Mouse (Mus musculus) midbrain, embryonic 10.5 days (tissue): ENCODE results near the gene 1110051M20Rik. TPM values are rescaled to one million over a fixed set of nuclear protein-coding genes. Genes with fewer than 3 reads are reported as not detected.
"Not testable (repeated sequence)": the region's sequence is repeated elsewhere in the genome, so short reads cannot be mapped to it uniquely, and the experiment has no call there.

Source experiments
- DNase-seq: peaks from one replicate; pipeline ENCODE4 v3.0.0-alpha.2; 2017; ENCODE audit warnings: low spot score
- H3K27ac ChIP-seq: fragments of 300-500 bp; sonication (generic); replicated peaks from 2 replicates; pipeline ENCODE4 v1.5.1; 2016; ENCODE audit warnings: mild to moderate bottlenecking
- H3K27me3 ChIP-seq: fragments of 300-500 bp; sonication (generic); 2 replicates; pipeline ENCODE4 v1.6.1; 2016; ENCODE audit warnings: low read depth, mild to moderate bottlenecking; ENCODE audit not compliant: poor library complexity, severe bottlenecking
- H3K36me3 ChIP-seq: fragments of 300-500 bp; sonication (generic); 2 replicates; pipeline ENCODE4 v1.6.1; 2016; ENCODE audit warnings: mild to moderate bottlenecking, moderate library complexity
- H3K4me1 ChIP-seq: fragments of 300-500 bp; sonication (generic); 2 replicates; pipeline ENCODE4 v1.6.1; 2016
- H3K4me3 ChIP-seq: fragments of 300-500 bp; sonication (generic); 2 replicates; pipeline ENCODE4 v1.5.1; 2016; ENCODE audit warnings: mild to moderate bottlenecking, moderate library complexity
- H3K9me3 ChIP-seq: fragments of 300-500 bp; sonication (generic); replicated peaks from 2 replicates; pipeline ENCODE4 v1.6.1; 2016; ENCODE audit warnings: mild to moderate bottlenecking
- WGBS: fragments of 180-500 bp; shearing (Covaris S2); methylation state at CpG from one replicate; pipeline ENCODE4 v1.1.7; 2016; 5-methylcytosine and 5-hydroxymethylcytosine counted together
- polyA plus RNA-seq: library from polyadenylated mRNA; unstranded; fragments of >200 nt; fragmentation: Nextera tagmentation; extraction: Ambion mirVana; gene quantifications from 2 replicates; pipeline ENCODE4 v1.2.1, GENCODE M21; 2016

The 1110051M20Rik gene
- 87.1 and 98.5 TPM in 2 replicates for polyA plus RNA-seq

DNA sequence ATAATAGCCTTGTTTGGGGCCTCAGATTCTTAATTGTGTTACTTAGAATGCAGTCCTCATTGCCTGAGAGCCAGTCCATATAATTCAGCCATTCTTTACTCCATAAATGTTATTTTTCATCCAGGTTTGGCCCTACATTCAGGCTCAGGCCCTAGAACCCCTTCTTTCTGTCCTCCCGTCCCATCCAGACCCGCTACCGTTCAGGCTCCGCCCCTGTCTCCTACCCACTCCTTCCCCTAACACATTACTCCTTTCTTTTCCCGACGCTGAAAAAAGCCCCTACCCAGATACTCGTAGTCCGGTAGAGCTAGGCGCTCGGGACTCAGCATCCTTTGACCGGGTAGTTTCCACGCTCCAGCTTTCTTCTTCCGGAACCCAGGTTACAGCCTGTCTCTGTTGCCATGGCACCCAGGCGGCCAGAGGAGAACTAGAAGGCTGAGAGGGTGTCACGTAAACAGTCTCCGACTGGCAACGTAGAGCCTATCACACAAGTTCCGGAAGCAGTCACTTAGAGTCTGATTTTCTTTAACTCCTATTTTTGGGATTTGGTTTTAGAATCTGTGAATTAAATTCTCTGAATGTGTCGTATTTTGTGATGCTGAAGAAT lies at the start of gene 1110051M20Rik:
1110051M20Rik (minus strand) TSS at position 419 of the 607 bp plus-strand sequence.
- WGBS: under 1% methylated on average over 19 of the region's 19 CpGs

DNA sequence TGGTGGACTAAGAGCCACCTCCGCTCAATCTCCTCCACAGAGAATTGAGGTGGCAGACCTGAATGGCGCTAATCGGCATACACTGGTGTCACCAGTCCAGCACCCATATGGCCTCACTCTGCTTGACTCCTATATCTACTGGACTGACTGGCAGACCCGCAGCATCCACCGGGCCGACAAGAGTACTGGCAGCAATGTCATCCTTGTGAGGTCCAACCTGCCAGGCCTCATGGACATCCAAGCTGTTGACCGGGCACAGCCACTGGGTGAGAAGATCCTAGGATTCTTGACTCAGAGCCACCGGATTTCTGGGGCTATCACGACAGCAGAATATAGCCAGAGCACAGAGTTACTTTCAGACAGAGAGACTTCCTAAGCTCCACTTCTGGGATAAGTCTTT lies 49.5 kb upstream of the 1110051M20Rik start:
- Histone ChIP-seq H3K4me1 (no peaks in the 10 kb centered on the region), H3K27me3 (no peaks in the 10 kb centered on the region), H3K4me3 (no peak overlapping the region), H3K27ac (no peak overlapping the region), H3K36me3 (peaks cover 98% of the 10 kb centered on the region), H3K9me3 (no peaks in the 10 kb centered on the region)
- DNase-seq: no peak
- 95% methylated on average over 9 of the region's 9 CpGs for WGBS

More for the DNA sequence above, at the start of gene 1110051M20Rik:
- peaks cover 4% of the 10 kb centered on the region; the same call in 1 of the 2 replicates for H3K36me3 ChIP-seq
- peak within 1 kb of the TSS; percentile 69 for H3K4me3 ChIP-seq
- H3K27me3 ChIP-seq: no peaks in the 10 kb centered on the region
- H3K9me3 ChIP-seq: peaks cover 4% of the 10 kb centered on the region; the same call in 1 of the 2 replicates
- H3K27ac ChIP-seq: peak within 1 kb of the TSS; percentile 87
- H3K4me1 ChIP-seq: peaks cover 9% of the 10 kb centered on the region
- DNase-seq: peak; percentile 89

DNA sequence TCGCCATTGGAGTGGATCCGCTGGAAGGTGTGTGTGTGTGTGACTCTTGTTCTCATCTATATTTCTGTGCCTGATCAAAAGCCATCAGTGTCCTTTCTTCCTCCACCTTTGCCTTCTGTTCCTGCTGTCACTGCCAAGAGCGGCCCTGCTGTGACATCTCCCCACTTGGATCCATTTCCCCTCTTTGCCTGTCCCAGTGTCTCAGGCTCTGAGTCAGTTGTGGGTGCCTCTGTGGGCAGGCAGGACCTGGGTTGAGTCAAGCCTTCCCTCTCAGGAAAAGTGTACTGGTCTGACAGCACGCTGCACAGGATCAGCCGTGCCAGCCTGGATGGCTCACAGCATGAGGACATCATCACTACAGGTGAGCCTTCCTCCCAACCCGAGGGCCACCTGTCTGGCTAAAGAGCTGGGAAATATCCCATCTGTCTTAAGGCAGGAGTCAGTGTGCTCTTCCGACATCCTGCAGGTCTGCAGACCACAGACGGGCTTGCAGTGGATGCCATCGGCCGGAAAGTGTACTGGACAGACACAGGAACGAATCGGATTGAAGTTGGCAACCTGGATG lies 47.6 kb upstream of the 1110051M20Rik start:
- no peaks in the 10 kb centered on the region for H3K27me3 ChIP-seq
- peaks cover 94% of the 10 kb centered on the region for H3K36me3 ChIP-seq
- no peak overlapping the region for H3K4me3 ChIP-seq
- H3K9me3 ChIP-seq: no peaks in the 10 kb centered on the region
- no peaks in the 10 kb centered on the region for H3K4me1 ChIP-seq
- WGBS: 94% methylated on average over 12 of the region's 12 CpGs
- no peak for DNase-seq
- H3K27ac ChIP-seq: no peak overlapping the region

DNA sequence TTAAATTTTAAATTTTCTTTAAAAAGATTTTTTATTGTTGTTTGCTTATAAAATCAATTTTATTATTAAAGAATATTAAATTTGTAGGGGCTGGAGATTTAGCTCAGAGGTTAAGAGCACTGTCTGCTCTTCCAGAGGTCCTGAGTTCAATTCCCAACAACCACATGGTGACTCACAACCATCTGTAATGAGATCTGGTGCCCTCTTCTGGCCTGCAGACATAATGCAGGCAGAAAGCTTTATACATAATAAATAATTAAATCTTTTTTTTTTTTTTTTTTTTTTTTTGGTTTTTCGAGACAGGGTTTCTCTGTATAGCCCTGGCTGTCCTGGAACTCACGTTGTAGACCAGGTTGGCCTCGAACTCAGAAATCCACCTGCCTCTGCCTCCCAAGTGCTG lies 42.8 kb upstream of the 1110051M20Rik start:
- not testable (repeated sequence) for H3K4me1 ChIP-seq, H3K9me3 ChIP-seq, H3K27ac ChIP-seq, H3K4me3 ChIP-seq, DNase-seq, H3K27me3 ChIP-seq
- peaks cover 92% of the 10 kb centered on the region for H3K36me3 ChIP-seq
- WGBS: 76% methylated on average over 3 of the region's 3 CpGs

DNA sequence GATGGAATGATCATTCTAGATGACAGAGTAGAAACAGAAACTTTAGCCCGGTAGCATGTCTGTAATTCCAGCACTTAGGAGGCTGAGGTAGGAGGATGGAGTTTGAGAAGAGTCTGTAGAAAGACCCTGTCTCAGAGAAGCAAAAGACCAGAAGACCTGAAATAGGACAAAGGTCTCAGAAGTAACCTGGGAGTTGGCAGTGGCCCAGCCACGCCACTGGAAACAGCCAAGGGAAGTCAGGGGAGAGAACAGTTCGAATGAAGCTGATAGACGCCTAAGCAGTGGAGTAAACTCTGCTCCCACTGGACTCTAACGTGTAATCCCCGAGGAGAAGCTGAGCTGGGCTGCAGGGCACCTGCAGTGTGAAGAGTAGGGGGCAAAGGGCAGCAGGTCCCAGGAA lies 40.8 kb upstream of the 1110051M20Rik start:
- H3K27ac ChIP-seq: no peak overlapping the region
- H3K36me3 ChIP-seq: peaks cover 89% of the 10 kb centered on the region
- WGBS: 88% methylated on average over 6 of the region's 6 CpGs
- DNase-seq: no peak
- H3K4me1 ChIP-seq: no peaks in the 10 kb centered on the region
- no peaks in the 10 kb centered on the region for H3K9me3 ChIP-seq
- no peak overlapping the region for H3K4me3 ChIP-seq
- no peaks in the 10 kb centered on the region for H3K27me3 ChIP-seq

DNA sequence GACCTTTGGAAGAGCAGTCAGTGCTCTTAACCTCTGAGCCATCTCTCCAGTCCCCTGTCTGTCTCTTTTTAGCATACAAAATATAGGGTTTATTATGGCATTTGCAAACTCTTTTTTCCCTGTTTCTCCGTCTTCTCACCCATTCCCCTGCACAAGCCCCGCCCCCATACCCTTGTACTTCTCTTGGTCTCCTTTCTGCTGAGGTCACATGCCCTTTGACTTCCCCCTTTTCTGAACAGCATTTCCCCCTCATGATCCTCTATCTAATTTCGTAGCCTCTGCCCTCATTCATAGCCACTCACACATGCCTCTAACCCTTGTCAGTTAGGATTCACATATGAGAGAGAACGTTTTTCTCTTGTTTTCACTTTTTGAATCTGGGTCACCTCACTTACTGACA lies 40.2 kb upstream of the 1110051M20Rik start:
- Histone ChIP-seq H3K4me1 (no peaks in the 10 kb centered on the region), H3K4me3 (no peak overlapping the region), H3K27me3 (no peaks in the 10 kb centered on the region), H3K9me3 (no peaks in the 10 kb centered on the region), H3K36me3 (peaks cover 89% of the 10 kb centered on the region), H3K27ac (no peak overlapping the region)
- WGBS: 84% methylated on average over 4 of the region's 4 CpGs
- no peak for DNase-seq

DNA sequence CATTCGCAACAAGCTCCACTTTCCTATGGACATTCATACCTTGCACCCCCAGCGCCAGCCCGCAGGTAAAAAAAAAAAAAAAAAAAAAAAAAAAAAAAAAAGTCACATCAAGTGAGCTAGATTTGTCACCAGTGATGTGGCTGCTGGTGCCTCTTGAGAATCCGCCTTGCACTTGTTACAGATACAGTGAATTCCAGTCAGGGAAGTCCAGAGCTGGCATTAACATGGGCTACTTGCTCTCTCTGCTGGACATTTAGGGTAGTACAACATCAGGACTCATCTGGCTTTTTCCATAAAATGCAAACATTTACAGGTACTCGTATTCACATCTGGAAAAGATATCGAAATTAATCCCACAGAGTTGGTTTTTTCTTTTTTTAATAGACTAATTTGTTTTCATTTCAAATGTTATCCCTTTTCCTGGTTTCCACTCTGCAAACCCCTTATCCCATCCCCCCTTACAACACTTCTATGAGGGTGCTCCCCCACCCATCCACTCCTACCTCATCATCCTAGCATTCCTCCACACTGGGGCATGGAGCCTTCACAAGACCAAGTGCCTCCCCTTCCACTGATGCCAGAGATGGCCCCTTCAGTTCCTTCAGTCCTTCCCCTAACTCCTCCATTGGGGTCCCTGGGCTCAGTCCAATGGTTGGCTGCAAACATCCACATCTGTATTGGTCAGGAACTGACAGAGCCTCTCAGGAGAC lies 36.5 kb upstream of the 1110051M20Rik start:
- peak; percentile 36 for DNase-seq
- Histone ChIP-seq H3K27ac (no peak overlapping the region), H3K4me1 (no peaks in the 10 kb centered on the region), H3K36me3 (peaks cover 92% of the 10 kb centered on the region), H3K27me3 (no peaks in the 10 kb centered on the region), H3K9me3 (no peaks in the 10 kb centered on the region), H3K4me3 (no peak overlapping the region)
- 74% methylated on average over 6 of the region's 6 CpGs for WGBS

DNA sequence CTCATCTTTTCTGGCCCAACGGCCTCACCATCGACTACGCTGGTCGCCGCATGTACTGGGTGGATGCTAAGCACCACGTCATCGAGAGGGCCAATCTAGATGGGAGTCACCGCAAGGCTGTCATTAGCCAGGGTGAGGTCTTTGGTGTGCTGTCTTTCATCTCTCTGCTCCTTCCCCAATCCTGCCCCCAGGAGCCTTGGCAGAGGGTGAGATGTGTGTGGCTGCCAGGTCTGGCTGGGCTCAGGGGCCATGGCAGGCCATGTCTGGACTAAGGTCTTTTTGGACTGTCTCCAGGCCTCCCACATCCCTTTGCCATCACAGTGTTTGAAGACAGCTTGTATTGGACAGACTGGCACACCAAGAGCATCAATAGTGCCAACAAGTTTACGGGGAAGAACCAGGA lies 35.9 kb upstream of the 1110051M20Rik start:
- no peak overlapping the region for H3K27ac ChIP-seq
- H3K9me3 ChIP-seq: no peaks in the 10 kb centered on the region
- WGBS: 97% methylated on average over 9 of the region's 9 CpGs
- no peak for DNase-seq
- H3K27me3 ChIP-seq: no peaks in the 10 kb centered on the region
- H3K4me1 ChIP-seq: no peaks in the 10 kb centered on the region
- H3K36me3 ChIP-seq: peaks cover 92% of the 10 kb centered on the region
- no peak overlapping the region for H3K4me3 ChIP-seq

DNA sequence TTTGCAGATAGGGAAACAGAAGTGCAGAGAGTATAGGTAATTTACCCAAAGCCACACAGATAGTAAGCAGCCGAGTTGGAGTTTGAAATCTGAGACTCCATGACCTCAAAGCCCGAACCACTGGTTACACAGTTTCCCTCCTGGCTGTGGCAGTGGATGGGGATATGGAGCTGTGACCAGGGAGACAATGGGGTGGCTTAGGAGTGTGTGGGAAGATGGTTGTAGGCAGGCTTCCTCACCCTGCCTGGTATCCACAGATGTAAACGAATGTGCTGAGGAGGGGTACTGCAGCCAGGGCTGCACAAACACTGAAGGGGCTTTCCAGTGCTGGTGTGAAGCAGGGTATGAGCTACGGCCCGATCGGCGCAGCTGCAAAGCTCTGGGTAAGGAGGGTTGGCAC lies 32.3 kb upstream of the 1110051M20Rik start:
- H3K4me3 ChIP-seq: no peak overlapping the region
- H3K4me1 ChIP-seq: no peaks in the 10 kb centered on the region
- H3K36me3 ChIP-seq: peaks cover 96% of the 10 kb centered on the region
- no peaks in the 10 kb centered on the region for H3K27me3 ChIP-seq
- no peaks in the 10 kb centered on the region for H3K9me3 ChIP-seq
- 89% methylated on average over 7 of the region's 7 CpGs for WGBS
- H3K27ac ChIP-seq: no peak overlapping the region
- no peak for DNase-seq

DNA sequence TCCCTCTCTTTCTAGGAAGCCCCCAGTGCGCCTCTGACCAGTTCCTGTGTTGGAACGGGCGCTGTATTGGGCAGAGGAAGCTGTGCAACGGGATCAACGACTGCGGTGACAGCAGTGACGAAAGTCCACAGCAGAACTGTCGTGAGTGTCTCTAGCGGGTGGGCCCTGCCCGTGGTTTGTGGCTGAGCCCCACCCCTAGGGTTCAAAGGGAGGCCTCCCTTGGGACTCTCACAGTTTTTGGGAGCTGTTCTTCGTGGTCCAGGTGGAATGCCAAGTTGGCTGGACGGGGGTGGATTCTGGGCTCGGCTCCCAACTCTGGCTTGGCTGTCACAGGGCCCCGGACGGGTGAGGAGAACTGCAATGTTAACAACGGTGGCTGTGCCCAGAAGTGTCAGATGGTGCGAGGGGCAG lies 31.8 kb upstream of the 1110051M20Rik start:
- Histone ChIP-seq H3K27ac (no peak overlapping the region), H3K27me3 (no peaks in the 10 kb centered on the region), H3K36me3 (peaks cover 94% of the 10 kb centered on the region), H3K4me3 (no peak overlapping the region), H3K9me3 (no peaks in the 10 kb centered on the region), H3K4me1 (no peaks in the 10 kb centered on the region)
- no peak for DNase-seq
- 88% methylated on average over 17 of the region's 17 CpGs for WGBS

DNA sequence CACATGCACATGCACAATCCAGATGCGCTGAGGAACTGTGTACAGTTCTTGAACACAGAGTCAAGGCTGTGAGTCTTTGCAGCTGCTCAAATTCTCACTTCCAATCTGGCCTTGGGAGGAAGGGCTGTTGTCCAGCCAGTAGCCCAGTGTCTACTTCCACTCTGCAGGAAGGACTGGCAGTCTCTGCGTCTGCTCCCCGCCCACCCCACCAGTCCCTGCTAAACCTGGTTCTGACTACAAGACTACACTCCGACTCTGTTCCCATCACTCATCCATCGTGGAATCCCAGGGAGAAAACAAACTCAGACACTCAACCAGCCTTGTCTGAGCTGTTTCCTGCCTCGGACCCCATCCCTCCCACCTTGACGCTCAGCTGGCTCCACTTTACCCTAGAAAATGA lies 31.3 kb upstream of the 1110051M20Rik start:
- 92% methylated on average over 7 of the region's 7 CpGs for WGBS
- Histone ChIP-seq H3K27me3 (no peaks in the 10 kb centered on the region), H3K4me1 (peaks cover 3% of the 10 kb centered on the region), H3K4me3 (no peak overlapping the region), H3K9me3 (no peaks in the 10 kb centered on the region), H3K36me3 (peaks cover 95% of the 10 kb centered on the region), H3K27ac (no peak overlapping the region)
- no peak for DNase-seq

DNA sequence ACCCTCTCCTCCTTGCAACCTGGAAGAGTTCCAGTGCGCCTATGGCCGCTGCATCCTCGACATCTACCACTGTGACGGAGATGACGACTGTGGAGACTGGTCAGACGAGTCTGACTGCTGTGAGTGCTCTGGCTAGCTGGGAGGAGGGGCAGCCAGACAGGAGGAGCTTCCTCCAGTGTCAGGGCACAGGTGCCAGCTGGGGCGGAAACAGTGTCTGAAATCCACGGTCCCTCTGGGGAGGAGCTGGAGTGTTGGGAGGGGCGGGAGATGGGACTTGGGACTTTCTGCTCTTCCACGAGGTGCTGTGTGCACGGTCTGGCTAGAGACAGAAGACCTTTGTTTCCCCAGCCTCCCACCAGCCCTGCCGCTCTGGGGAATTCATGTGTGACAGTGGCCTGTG lies 29.9 kb upstream of the 1110051M20Rik start:
- WGBS: 72% methylated on average over 12 of the region's 12 CpGs

DNA sequence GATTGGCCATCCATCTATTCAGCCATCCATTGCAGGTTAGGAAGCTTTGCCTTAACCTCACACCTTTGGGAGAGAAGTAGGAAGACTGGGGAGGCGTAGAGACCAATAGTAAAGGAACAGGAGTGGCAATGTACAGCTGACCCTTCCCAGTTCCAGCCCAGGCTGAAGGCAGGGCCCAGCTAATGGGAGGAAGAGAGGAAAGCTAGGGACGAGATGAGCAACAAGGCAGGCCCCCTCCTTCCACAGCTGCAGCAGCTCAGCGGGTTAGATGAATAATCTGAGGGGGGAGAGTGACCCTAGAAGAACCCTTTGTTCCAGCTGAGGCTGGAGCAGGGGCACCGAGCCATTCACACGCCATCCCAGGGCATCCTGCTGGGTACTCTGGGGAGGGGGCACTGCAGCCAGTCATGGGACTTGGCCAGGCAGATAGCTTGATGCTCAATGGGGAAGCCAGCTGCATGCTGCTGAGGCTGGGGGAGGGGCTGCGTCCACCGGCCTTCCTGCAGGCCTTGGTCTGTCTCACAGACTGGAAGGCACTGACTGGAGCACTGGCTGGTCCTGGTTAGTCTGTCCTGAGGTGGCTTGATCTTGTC lies 25.6 kb upstream of the 1110051M20Rik start:
- no peaks in the 10 kb centered on the region for H3K9me3 ChIP-seq
- H3K36me3 ChIP-seq: peaks cover 43% of the 10 kb centered on the region
- 17% methylated on average over 7 of the region's 7 CpGs for WGBS
- DNase-seq: peak; percentile 57
- H3K27ac ChIP-seq: peak overlapping the region; percentile 79
- peak overlapping the region; percentile 7; the same call in 1 of the 2 replicates for H3K4me3 ChIP-seq
- peaks cover 36% of the 10 kb centered on the region for H3K4me1 ChIP-seq
- no peaks in the 10 kb centered on the region for H3K27me3 ChIP-seq

More for the DNA sequence above, 29.9 kb upstream of the 1110051M20Rik start:
- DNase-seq: no peak
- no peaks in the 10 kb centered on the region for H3K27me3 ChIP-seq
- no peak overlapping the region for H3K4me3 ChIP-seq
- peaks cover 18% of the 10 kb centered on the region for H3K4me1 ChIP-seq
- H3K27ac ChIP-seq: no peak overlapping the region
- H3K36me3 ChIP-seq: peaks cover 84% of the 10 kb centered on the region
- no peaks in the 10 kb centered on the region for H3K9me3 ChIP-seq
